Mouse (Mus musculus): ENCODE measurements around the gene B3gnt2. TPM values are rescaled to one million over a fixed set of nuclear protein-coding genes. Genes with fewer than 3 reads are reported as not detected.

B3gnt2 gene
- total RNA-seq, 2 experiments from 2014 or later = 8.1 to 16.0 TPM

DNA sequence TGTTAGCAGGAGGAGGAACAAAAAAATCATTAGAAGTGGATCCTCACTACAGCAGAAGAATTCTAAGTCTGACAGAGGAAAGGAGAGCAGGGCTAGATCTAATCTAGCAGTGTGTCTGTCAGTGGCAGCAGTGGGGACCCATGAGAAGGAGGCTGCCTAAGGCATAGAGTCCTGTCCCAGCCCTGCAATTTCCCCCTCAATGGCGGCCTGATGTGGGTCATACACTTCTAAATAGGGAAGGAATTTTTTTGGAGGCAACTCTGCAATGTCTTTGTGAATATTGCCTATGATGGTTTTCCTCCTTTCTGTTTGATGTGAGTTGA lies 66.9 kb downstream of the B3gnt2 start:
- DNase-seq (ENCODE audit: extremely low spot score in 1 of 2, low spot score in 2 of 2) = no peak
- intact Hi-C loops (cut with DNase I) = no loop called here

DNA sequence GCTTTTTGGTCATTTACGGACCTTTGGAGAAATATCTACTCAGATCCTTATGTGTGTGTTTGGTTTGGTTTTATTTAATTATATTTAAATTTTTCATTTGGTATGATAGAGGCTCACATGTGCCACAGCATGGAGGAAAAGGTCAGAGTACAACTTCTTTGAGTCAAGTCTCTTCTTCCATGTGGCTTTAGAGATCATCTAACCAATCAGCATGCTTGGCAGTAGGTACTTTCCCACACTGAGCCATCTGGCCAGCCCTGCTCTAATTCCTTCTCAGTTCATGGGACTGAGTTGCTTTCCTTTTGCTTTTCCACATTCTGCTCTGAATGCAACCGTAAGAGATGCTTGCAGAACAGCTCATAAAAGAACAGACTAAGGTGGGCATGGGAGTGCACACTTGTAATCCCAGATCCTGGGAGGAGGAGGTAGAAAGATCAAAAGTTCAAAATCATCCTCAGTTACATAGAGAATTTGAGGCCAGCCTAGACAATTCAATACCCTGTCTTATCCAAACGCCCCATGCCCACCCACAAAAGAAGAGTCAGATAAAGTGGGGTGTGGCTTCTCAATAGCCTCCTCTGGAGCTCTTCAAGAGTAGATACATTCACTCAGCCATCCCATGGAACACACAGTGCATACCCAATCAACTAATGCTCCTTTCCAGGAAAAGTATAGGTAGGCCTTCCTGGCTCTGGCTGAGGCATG lies 67.4 kb downstream of the B3gnt2 start:
- intact Hi-C loops (cut with DNase I) = no loop called here
- DNase-seq (ENCODE audit: extremely low spot score in 1 of 2, low spot score in 2 of 2) = no peak

DNA sequence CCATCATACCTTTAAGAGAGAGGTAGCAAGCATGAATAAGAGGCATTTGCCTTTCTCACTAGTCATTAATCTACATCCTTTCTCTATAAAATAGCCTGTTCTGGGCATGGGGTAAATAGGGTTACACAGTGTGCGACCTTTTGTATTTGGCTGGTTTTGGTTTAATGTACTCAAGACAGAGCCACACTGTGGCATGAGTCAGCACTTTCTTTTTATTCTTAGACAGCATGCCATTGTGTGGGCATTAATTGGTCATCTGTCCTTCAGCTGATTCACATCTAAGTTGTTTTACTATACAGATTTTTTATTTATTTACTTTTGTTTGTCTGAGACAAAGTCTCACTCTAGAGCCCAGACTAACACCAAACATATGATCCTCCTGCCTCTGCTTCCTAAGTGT lies 68.6 kb downstream of the B3gnt2 start:
- intact Hi-C loops (cut with DNase I) = no loop called here
- DNase-seq (ENCODE audit: extremely low spot score in 1 of 2, low spot score in 2 of 2) = no peak

DNA sequence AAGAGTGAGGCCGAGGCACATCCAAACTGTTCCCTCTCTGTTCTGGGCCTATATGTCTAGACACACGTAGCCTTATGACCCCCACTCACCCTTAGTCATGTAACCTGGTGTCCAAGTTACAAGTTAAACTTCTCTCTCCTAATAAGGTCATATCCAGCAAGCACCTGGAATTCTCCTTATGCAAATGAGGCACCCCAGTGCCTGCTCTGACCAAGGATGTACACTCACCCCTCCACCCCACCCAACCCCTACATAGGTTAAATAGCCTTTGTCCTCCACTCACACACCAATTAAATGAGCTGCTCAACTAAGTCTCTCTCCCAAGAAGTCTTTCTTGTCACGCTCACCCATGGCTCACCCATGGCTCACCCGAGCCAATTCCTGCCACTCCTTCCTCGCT lies 69.0 kb downstream of the B3gnt2 start:
- no peak for DNase-seq (ENCODE audit: extremely low spot score in 1 of 2, low spot score in 2 of 2)
- intact Hi-C loops (cut with DNase I) = no loop called here

DNA sequence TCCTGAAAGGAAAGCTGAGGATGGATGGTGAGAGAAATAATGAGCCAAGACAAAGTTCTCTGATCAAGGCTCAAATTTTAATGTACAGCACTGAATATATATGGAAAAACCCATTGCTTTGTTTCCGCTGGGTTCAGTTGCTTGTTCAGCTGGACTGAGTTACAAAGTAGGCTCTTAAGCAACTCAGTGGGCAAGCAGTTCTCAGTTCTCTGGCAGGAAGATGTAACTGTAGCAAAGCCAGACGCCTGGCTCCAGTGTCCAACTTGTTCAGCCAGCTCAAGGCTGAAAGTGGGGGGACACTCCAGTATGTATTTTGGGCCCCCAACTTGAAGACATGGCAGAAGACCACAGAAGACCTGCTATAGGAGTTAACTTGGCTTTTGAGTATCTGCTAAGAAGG lies 72.9 kb downstream of the B3gnt2 start:
- DNase-seq (ENCODE audit: extremely low spot score in 1 of 2, low spot score in 2 of 2) = no peak
- intact Hi-C loops (cut with DNase I) = no loop called here

DNA sequence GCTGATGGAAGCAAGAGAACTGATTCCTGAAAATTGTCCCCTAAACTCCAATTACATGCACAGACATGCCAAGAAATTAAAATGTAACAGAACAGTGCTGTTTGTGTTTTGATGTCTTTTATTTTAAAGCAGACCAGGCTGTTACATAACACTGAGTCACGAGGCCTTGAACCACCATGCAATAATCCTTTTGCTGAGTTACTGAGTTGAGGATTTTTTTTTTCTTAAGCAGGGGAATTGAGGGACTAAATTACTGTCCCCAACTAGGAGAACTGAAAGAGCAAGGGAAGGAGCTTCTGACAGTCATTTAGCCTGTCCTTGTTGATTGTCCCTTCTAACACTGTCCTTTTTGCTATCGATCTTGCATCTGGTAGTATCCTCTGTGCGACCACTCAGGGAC lies 76.3 kb downstream of the B3gnt2 start:
- no peak for DNase-seq (ENCODE audit: extremely low spot score in 1 of 2, low spot score in 2 of 2)

DNA sequence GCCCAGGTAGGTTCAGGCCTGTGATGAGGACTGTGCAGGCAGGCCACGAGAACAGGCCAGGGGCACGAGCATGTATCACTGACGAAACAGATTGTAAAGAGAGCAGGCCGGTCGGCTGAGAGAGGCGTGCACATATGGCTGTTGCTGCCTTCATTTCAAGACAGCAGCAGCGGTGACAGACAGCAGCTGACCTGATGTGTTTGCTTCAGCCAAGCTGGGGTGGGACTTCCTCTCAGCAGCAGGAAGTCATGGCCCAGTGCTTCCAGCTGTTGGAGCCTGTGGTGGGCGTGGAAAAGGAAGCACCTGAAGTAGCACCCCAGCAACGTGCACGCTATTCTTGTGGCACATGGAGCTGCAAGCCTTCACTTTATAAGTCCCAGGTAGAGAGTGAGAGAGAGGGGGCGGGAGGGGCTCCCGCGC lies 78.0 kb downstream of the B3gnt2 start:
- intact Hi-C loops (cut with DNase I) = no loop called here
- DNase-seq (ENCODE audit: extremely low spot score in 1 of 2, low spot score in 2 of 2) = peak in 1 of 2 experiments; percentile 48

More for the DNA sequence above, 76.3 kb downstream of the B3gnt2 start:
- intact Hi-C loops (cut with DNase I) = no loop called here

DNA sequence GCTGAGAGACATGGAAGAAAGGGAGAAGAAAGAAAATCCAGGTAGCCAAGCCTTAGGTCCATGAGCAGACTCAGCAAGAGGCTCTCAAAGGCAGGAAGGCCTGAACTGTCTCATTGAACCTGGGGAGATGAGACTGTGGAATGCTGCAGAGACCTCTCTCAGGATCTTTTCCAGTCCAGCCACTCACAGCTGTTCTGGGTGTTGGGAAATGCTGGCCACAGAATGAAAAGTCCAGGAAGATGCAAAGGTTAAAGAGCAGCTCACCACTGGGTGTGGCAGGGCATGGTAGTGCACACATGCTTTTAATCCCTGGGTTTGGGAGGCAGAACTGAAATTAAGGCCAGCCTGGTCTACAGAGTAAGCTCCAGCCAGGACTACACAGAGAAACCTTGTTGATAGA lies 79.6 kb downstream of the B3gnt2 start:
- no peak for DNase-seq (ENCODE audit: extremely low spot score in 1 of 2, low spot score in 2 of 2)
- intact Hi-C loops (cut with DNase I) = no loop called here

DNA sequence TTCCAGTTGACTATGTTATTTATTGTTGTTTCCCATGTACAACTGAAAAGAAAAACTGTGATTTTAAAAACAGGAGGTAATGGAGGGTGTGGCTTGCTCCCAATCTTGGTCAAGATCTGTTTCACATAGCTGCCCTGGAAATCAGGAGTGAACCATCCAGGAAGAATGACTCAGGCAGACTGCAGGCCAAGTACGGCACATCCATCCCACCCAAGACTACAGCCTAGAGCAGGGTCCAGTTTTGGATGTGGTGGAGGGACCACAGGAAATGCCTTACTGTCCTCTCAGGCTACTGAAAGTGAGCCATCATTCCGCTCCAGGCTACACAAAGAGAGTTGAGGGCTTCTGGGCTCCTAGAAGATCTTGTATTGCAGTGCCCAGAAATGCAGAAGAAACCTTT lies 80.0 kb downstream of the B3gnt2 start:
- no peak for DNase-seq (ENCODE audit: extremely low spot score in 1 of 2, low spot score in 2 of 2)
- intact Hi-C loops (cut with DNase I) = no loop called here

DNA sequence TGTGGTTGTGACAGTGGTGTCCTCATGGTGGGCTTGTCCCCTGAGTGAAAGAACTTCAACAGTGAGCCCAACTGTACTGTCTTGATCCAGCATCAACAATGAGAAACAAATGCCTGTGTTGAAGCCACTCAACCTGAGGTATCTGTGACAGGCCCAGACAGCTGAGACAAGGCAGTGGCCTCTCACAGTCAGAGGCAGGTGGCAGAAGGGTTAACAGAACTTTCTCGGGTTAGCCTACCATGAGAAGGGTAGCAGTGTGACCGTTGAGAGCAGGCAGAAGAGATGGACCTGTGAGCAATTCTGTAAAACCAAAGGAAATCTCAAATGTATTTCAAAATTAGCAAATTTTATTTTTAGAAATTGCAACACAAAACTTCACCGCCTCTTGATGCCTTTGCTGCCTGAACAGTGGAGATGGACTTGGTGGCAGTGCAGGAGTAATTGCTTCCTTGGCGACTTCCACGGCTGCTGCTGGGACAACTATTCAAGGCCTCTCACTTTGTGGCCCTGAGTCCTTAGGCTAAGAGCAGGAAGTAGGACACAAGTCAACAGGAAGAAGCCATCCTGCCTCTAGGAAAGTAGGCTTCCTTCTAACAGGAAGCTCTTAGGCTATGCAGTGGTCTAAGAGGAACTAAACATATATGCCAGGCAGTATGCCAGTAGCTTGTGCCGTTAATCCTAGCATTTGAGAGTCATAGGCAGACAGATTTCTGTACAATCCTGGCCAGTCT lies 80.8 kb downstream of the B3gnt2 start:
- intact Hi-C loops (cut with DNase I) = no loop called here

DNA sequence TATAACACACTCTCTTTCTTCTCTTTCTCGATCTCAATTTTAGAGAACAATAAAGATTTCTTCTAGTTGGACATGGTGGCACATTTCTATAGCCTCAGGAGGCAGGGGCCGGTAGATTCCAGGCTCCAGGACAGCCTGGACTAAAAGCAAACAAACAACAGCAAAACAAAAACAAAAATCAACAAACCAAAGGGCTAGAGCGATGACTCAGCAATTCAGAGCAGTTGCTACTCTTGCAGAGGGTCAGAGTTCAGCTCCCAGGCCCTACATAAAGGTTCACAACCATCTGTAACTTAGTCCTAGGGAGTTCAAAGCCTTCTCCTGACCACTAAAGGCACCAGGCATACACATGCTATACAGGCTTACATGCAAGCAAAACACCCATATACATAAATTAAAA lies 82.2 kb downstream of the B3gnt2 start:
- intact Hi-C loops (cut with DNase I) = no loop called here
- DNase-seq (ENCODE audit: extremely low spot score in 1 of 2, low spot score in 2 of 2) = no peak

More for the DNA sequence above, 80.8 kb downstream of the B3gnt2 start:
- no peak for DNase-seq (ENCODE audit: extremely low spot score in 1 of 2, low spot score in 2 of 2)

DNA sequence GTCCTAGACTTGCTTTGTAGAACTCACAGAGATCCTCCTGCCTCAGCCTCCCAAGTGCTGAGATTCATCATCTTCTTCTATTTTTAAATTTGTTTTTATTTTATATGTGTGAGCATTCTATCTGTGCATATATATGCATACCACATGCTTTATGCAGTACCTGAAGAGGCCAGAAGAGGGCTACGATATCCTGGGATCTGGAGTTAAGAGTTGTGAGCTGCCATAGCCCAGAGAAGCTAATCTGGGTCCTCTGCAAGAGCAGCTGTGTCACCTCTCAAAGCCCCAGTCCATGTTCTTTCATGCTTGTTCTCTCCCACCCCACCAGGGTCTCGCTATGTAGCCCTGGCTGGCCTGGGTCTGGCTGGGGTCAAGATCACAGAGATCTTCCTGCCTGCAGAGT lies 83.2 kb downstream of the B3gnt2 start:
- DNase-seq (ENCODE audit: extremely low spot score in 1 of 2, low spot score in 2 of 2) = no peak
- intact Hi-C loops (cut with DNase I) = no loop called here

DNA sequence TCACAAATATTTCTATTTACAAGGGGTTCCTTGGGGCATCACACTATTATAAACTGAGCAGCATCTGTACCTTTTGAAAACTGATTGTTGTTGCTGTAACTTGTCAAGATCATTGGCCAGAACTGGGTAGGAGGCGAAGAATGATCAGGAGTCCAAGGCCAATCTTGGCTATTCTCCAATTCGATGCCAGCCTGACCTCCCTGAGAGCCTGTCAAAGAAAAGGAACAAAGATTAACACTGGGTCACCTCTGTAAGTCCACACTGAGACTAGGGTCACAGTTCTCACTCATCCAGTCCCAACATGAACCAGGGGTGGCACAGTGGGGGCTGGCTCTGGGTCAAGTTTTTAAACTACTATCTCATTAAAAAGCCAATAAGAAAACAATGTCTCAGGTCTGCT lies 85.9 kb downstream of the B3gnt2 start:
- DNase-seq (ENCODE audit: extremely low spot score in 1 of 2, low spot score in 2 of 2) = no peak
- intact Hi-C loops (cut with DNase I) = no loop called here

DNA sequence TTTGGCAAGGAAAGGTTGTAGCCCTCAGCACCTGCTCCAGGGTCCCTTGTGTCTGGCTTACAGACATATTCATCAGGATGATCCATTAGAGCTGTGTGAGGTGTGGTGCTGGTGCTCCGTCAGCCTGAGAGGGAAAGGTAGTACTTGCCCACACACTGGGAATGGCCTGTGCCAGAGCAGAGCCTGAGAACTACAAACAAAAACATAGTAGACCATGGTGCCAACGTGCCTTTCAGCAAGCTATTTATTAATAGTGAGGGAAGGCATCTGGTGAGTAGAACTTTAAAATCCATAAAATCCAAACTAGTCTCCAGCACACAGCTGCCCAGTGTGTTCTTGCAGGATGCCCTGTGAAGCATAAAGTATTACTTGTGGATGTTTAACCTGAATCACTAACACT lies 94.5 kb downstream of the B3gnt2 start:
- intact Hi-C loops (cut with DNase I) = no loop called here
- DNase-seq (ENCODE audit: extremely low spot score in 1 of 2, low spot score in 2 of 2) = no peak

DNA sequence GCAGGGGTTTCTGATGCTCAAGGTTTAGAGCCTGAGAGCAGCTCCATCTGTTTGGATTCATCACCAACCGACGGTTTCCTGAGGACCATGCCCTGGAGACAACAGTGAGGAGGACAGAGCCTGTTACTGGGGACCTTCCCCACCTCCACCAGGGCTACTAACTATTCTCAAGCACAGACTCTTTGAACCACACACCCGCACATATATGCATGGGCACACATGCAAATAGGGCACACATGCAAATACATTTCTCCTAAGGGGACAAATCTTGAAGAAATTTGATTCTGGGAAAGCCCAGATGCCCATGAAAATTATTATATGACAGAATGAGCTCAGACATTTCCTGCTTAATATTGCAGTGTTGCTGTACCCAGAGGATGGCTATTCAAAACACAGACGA lies 95.3 kb downstream of the B3gnt2 start:
- no peak for DNase-seq (ENCODE audit: extremely low spot score in 1 of 2, low spot score in 2 of 2)
- intact Hi-C loops (cut with DNase I) = no loop called here

DNA sequence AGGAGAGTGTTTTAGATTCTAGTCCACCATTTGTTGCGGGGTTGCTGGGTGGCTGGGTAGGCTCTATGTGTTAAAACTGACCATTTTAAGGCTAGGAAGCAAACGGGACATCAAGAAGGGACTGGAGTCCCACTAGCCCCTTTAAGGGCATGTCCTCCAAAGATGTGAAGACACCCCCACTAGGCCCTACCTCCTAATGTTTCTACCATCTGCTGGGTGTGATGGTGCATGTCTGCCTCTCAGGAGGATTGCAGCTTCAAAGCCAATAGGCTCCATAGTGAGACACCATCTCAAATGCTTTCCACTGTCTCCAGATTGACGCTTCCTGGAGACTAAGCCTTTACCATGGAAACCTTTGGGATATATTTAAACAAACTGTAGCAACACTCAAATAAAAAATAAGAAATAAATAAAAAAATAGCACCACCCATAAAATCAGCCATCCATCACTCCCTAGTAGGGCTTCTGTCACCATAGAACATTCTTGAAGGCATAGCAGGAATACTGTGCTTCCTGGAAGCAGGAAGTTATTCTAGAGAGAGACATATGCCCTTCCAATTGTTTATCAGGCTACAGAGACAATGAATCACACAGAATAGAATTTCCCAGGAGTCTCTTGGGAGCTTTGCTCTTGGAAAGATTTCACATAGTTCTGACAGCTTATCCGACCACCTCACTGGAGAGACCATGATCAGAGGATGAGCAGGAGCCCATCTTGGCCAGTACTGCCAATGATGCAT lies 97.0 kb downstream of the B3gnt2 start:
- DNase-seq (ENCODE audit: extremely low spot score in 1 of 2, low spot score in 2 of 2) = no peak
- intact Hi-C loops (cut with DNase I) = no loop called here

DNA sequence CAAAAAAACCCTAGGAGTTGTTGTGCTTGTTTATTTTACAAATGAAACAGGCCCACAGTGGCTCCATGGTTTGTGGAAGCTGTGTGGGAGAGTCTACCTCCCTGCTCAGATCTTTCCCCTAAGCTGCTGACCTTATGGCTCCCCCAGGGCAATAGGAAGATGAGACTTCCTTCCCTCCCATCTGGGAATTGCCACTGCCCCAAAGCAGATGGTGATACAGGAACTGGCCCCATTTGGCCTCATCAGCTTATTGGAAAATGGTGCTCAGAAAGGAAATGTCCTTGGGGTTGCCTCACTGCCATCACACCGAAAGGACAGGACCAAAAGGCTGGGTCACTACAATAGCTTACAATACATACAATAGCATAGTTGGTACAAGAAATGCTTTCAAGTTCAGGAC lies 97.7 kb downstream of the B3gnt2 start:
- intact Hi-C loops (cut with DNase I) = no loop called here
- no peak for DNase-seq (ENCODE audit: extremely low spot score in 1 of 2, low spot score in 2 of 2)

DNA sequence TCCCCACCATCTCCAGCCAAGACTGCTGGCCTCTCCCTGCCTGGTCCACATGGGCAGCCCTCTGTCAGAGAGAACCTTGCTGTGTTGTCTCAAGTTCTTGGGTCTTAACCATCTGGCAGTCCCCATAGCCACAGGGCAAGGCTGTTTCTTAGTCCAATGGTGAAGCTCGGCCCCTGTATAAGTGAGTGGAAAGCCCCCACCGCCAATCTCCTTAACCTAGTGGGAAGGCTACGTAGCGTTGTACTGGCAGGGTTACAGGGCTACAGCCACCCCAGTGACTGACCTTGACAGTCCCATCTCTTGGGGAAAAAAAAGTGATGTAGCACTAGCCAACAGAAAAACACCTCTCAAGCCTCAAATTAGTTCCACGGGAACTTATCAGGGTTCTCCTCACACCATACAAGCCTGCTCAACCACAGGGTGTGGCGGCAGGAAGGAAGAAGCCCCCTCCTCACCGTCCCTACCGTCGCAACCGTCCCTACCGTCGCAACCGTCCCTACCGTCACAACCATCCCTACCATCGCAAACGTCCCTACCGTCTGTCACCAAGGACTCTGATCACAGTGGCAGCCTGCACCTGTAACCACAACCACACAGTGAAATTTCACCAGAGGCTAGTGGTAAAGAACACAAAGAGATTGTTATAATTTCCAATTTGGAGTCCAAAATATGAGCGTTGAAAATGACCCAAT lies 98.4 kb downstream of the B3gnt2 start:
- intact Hi-C loops (cut with DNase I) = no loop called here
- no peak for DNase-seq (ENCODE audit: extremely low spot score in 1 of 2, low spot score in 2 of 2)

DNA sequence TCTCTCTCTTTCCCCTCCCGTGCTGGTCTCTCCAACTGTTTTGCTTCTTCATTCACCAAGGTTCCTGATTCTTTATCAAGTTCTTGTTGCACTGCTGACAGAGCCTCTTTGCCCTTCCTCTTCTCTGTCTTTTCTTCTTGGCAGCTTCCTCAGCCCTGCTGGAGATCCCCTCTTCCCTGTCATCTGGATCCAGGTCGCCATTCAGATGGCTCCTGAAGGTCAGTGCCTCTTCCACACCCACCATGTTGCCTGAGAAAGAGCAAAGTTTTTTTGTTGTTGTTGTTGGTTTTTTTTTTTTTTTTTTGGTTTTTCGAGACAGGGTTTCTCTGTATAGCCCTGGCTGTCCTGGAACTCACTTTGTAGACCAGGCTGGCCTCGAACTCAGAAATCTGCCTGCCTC lies 101.0 kb downstream of the B3gnt2 start:
- intact Hi-C loops (cut with DNase I) = no loop called here
- no peak for DNase-seq (ENCODE audit: extremely low spot score in 1 of 2, low spot score in 2 of 2)

Measured in left cerebral cortex, postnatal 10 days (tissue).